Mouse (Mus musculus) myocyte (in vitro differentiated cells): ENCODE results near the gene Creb1.

Experiments used
- E2F4 ChIP-seq: IDR thresholded peaks from one replicate; pipeline ENCODE4 v1.6.1; 2011; ENCODE audit warnings: mild to moderate bottlenecking, control low read depth, moderate library complexity; ENCODE audit not compliant: insufficient read depth
- MAX ChIP-seq: IDR thresholded peaks from one replicate; pipeline ENCODE4 v1.6.1; 2011; ENCODE audit warnings: low read depth, mild to moderate bottlenecking, control low read depth
- MYOG ChIP-seq, 3 experiments: IDR thresholded peaks; one replicate each; pipeline ENCODE4 v1.6.1; 2011; ENCODE audit warnings: control low read depth in 2 of 3, low read depth in 2 of 3, mild to moderate bottlenecking in 2 of 3; ENCODE audit not compliant: insufficient read length in 2 of 3, control insufficient read depth in 1 of 3, insufficient read depth in 1 of 3
- POLR2A ChIP-seq: IDR thresholded peaks from one replicate; pipeline ENCODE4 v1.6.1; 2011; ENCODE audit warnings: low read depth, mild to moderate bottlenecking, control low read depth, moderate library complexity; ENCODE audit not compliant: insufficient read length
- POLR2AphosphoS2 ChIP-seq: IDR thresholded peaks from one replicate; pipeline ENCODE4 v1.6.1; 2011; ENCODE audit warnings: low read depth, control low read depth; ENCODE audit not compliant: insufficient read length

- TF ChIP-seq POLR2A = no peak
- no peak for TF ChIP-seq MYOG (IDR thresholded peaks at IDR 0.05; ENCODE audit: control insufficient read depth in 1 of 3, insufficient read depth in 1 of 3, insufficient read length in 2 of 3, low read depth in 2 of 3)
- TF ChIP-seq POLR2AphosphoS2 = no peak
- no peak for TF ChIP-seq E2F4
- no peak for TF ChIP-seq MAX
Observed at GRCm38 (mm10) chr1:64509678-64510077, 22.8 kb upstream of the Creb1 start.
